Mouse (Mus musculus): Measurements from ENCODE around the gene Polr3gl. TPM values are rescaled to one million over a fixed set of nuclear protein-coding genes. Genes with fewer than 3 reads are reported as not detected.

Polr3gl gene
- total RNA-seq, 2 experiments from 2014 or later = 32.4 to 34.2 TPM

DNA sequence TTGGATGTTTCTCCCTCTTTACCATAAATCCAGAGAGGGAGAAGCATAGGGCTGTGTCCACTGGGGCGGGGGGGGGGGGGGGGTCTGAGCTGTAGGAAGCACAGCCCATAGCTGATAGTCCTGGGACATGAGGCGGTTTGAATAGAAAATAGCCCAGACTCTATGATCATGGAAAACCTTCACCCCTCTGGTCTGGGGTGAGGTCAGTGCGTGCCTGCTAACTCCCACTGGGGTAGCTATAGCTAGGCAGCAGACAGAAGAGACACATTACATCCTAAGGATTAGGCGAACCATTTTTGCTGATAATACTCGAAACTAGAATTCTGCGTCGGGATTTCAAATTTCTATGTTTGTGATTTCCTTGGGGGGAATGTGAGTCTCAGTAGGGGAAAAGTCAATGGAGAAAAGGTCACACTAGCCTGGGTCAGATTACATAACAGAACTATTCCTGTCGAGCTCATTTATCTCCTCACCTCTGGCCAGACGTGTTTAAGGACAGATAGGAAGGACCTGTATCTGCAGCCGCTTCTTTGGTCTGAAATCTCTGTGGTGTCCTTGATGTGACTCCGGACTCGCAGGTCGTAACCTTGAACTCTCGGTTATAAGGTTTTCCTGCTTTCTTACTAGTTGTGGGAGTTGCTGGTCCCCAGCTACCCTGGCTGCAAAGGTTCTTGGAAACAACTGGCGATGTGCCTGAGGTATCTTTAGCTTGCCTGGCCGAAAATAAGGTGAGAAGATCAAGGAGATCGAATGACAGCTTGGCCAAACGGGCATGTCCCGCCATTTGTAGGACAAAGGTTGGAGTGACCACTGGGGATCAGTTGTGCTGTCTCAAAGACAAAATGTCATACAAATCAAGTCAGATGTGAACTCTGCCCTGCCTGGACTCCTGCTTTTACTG lies 20.1 kb downstream of the Polr3gl start:
- no peak for DNase-seq (ENCODE audit: low spot score in 2 of 2)

DNA sequence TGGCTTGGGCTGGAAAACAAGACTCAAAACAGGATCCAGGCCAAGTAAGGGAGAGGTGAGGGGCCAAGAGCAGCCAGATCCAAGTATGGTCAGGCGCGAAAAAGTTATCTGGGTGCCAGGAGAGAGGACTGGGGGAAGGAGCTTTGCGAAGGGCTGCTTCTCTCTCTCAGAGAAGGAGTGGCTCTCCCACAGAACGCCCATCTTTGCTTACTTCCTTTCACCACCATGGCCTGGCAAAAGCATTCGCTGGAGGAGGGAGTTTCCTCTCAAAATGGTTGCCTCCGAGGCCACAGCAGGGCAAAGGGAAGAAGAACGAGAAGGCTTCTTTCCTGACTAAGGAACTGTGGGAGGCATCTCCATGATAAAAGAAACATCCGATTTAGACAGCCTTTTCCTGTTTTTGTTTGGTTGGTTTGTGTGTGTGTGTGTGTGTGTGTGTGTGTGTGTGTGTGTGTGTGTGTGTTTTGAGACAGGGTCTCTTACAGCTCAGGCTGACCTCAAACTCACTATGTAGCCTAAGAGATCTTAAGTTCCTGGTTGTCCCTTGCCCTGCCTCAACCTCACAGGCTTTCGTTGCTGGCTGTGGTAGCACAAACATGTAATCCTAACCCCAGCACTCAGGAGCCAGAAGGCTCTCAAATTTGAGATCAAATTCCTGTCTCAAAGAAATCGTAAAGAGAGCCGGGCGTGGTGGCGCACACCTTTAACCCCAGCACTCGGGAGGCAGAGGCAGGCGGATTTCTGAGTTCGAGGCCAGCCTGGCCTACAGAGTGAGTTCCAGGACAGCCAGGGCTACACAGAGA lies 21.9 kb downstream of the Polr3gl start:
- no peak for DNase-seq (ENCODE audit: low spot score in 2 of 2)

- no peak for DNase-seq (ENCODE audit: low spot score in 2 of 2)
Observed at GRCm38 (mm10) chr3:96571336-96571735, 22.6 kb downstream of the Polr3gl start.

- no peak for DNase-seq (ENCODE audit: low spot score in 2 of 2)
Observed at GRCm38 (mm10) chr3:96570643-96571042, 23.3 kb downstream of the Polr3gl start.

DNA sequence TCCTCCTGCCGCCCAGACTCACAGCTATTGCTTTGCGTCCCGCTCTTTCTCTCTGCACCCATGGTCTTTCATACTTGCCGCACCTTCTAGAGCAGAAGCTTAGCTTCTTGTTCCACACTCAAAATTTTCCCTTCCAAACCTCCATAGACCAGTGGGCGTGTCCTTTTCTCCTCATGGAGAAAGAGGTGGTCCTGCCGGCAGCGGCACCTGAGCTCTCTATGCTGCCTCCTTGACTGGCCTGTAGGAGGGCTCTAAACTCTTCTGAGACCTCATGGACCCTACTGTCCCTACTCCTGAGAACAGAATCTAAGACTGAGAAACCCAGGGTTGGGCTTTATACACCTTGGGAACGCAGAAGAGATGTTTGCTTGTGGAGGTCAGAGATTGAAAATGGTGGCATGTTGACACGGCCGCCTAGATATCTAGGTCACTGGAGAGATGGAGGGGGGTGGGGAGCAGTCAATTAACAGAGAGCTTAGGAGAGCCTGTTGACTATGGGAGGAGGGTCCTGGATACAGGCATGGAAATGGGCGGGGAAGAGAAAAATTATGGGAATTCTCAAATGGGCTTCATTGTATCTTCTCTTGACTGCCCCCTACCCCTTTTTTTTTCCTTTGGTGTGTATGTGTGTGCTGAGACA lies 23.9 kb downstream of the Polr3gl start:
- DNase-seq (ENCODE audit: low spot score in 2 of 2) = no peak

DNA sequence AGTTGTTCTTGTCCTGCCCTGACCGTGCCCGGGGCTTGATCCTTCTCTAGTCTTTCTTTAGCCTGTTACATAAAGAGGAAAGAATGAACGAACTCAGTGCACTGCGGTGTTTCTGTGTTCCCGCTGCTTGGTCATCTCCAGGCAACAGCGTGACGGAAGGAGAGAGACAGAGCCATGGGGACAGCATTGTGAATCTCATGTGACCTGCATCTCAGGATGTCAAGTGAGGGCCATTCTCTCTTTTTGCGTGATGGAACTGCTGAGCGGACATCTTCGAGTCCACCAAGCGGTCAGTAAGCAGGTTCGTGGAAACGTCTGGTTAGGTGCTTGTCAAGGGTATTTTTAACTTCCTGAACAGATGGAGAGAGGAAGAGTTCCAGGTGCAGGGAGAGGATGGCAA lies 24.5 kb downstream of the Polr3gl start:
- DNase-seq (ENCODE audit: low spot score in 2 of 2) = no peak

GRCm38 (mm10) chr3:96568605-96569004 lies 25.4 kb downstream of the Polr3gl start:
- DNase-seq (ENCODE audit: low spot score in 2 of 2) = no peak

DNA sequence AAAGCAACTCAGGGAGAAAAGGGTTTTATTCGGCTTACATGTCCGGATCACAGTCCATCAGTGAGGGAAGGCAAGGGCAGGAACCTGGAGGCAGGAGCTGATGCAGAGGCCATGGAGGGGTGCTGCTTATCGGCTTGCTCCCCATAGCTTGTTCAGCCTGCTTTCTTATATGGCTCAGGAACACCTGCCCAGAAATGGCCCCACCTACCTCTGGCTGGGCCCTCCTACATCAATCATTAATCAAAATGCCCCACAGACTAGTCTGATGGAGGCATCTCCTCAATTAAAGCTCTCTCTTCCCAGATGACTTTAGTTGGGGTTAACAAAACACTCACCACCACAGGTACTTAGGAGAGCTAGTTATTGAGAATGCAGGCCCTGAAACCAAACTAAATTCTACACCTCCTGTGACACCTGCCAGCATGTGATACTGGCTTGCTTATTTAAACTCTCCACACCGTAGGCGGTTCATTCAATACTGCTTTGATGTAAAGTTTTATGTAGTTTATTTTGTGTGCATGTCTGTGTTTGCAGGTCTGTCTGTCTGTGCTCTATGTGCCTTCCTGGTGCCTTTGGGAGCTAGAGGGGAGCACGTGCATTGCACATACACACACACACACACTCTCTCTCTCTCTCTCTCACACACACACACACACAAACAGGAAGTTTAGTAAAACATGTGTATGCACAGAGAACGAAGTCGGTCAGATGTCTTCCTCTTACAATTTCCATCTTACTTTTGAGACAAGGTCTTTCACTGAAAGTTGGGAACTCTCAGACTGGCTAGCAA lies 27.1 kb downstream of the Polr3gl start:
- no peak for DNase-seq (ENCODE audit: low spot score in 2 of 2)

DNA sequence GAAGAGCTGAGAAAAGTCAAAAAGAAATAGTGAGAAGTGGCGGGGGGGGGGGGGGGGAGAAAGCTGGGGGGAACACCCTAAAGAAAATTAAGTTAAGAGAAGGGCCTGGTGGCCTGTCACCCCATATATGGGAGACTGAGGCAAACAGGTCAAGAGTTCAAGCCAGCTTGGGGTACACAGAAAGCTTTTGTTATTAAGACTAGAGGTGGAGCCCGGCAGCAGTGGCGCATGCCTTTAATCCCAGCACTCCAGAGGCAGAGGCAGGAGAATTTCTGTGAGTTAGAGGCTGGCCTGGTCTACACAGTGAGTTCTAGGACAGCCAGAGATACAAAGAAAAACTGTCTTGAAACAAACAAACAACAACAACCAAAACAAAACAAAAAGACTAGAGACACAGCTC lies 28.9 kb downstream of the Polr3gl start:
- no peak for DNase-seq (ENCODE audit: low spot score in 2 of 2)

- no peak for DNase-seq (ENCODE audit: low spot score in 2 of 2)
Observed at GRCm38 (mm10) chr3:96564633-96565032, 29.3 kb downstream of the Polr3gl start.

- DNase-seq (ENCODE audit: low spot score in 2 of 2) = no peak
Observed at GRCm38 (mm10) chr3:96563911-96564632, 29.9 kb downstream of the Polr3gl start.

DNA sequence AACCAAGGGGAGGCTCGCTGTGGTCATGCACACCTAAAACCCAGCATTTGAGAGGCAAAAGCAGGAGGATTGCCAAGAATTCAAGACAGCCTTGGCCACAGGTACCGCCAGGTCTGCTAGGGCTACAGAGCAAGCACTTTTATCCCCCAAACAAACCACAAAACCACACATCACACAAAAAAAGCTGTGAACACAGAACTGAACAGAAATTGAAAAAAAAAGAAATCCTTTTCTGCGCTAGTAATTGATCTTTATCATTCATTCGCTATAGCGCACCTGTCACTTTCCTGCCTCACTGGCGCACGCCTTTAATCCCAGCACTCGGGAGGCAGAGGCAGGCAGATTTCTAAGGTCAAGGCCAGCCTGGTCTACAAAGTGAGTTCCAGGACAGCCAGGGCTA lies 30.7 kb downstream of the Polr3gl start:
- no peak for DNase-seq (ENCODE audit: low spot score in 2 of 2)

DNA sequence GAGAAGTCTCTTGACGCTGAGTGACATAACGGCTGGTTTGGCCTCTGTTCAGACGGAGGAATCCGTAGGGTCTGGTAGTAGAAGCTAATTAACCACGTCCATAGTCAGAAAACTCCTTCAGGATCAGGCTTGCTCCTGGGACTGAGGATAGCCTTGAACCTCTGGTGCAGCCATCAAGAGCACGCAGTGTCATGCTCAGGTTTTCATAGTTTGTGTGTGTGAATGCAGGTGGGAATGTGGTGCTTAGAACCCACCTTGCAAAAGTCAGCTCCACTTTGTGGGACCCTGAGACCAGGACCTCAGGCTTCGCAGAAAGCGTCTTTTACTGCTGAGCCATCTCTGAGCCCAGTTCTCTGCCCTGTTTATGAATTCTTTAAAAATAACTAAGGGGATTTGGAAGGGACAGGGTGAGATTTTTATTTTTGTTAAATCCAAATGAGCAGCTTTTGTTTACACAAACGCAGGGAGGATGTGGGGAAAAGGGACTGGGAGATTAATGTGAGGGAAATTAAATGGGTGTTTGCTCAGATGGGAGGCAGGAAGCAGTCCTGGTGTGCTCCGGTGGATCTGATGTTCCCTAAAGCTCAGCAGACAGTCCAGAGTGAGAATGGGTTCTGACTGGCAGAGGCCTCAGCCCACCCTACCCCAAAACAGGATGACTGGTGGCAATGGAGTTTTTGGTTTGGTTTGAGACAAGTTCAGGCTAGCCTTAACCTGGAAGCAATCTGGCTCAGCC lies 31.9 kb downstream of the Polr3gl start:
- DNase-seq (ENCODE audit: low spot score in 2 of 2) = no peak

GRCm38 (mm10) chr3:96560881-96561668 lies 32.9 kb downstream of the Polr3gl start:
- DNase-seq (ENCODE audit: low spot score in 2 of 2) = no peak

DNA sequence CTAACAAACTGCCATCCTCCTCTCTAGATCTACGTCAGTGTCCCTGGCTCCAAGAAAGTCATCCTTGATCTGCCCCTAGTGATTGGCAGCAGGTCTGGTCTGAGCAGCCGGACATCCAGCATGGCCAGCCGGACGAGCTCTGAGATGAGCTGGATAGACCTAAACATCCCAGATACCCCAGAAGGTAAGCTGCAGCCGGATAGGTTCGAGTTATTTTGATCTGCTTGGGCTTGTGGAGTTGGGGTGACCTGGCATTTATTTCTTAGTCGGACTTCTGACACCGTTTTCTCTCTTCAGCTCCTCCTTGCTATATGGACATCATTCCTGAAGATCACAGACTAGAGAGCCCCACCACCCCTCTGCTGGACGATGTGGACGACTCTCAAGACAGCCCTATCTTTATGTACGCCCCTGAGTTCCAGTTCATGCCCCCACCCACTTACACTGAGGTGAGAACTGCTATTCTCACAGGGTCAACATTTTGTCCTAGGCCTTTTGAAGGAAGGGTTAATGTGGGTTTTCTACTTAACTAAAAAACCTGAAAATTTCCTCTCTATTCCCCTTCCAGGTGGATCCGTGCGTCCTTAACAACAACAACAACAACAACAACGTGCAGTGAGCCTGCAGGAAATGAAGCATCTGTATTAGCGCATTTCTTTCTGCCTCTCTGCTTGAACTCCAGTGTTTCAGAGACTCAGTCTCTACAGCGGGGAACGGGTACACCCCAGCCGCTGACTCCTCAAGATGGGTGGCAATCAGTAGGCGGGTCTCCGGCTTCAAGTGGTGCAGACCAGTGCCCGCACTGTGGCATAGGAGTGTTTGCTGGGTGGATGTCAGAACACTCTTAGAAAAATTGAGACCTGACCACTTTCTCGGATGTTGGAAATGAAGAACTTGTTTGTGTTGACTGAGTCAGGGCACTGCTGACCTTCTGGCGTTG lies 33.8 kb downstream of the Polr3gl start:
- no peak for DNase-seq (ENCODE audit: low spot score in 2 of 2)

DNA sequence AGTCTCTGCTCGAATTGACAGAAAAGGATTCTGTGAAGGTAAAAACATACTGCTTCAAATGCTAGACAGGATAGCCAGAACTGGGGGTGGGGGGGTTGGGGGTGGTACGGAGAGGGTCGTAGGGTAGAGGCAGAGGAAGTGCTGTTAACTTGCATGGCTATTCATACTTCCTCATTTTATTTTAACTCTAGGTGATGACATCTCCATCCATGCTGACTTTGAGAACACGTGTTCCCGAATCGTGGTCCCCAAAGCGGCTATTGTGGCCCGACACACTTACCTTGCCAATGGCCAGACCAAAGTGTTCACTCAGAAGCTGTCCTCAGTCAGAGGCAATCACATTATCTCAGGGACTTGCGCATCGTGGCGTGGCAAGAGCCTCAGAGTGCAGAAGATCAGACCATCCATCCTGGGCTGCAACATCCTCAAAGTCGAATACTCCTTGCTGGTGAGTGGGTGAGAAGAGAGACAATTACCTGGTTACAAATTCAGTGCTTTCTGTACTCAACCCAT lies 34.5 kb downstream of the Polr3gl start:
- no peak for DNase-seq (ENCODE audit: low spot score in 2 of 2)

DNA sequence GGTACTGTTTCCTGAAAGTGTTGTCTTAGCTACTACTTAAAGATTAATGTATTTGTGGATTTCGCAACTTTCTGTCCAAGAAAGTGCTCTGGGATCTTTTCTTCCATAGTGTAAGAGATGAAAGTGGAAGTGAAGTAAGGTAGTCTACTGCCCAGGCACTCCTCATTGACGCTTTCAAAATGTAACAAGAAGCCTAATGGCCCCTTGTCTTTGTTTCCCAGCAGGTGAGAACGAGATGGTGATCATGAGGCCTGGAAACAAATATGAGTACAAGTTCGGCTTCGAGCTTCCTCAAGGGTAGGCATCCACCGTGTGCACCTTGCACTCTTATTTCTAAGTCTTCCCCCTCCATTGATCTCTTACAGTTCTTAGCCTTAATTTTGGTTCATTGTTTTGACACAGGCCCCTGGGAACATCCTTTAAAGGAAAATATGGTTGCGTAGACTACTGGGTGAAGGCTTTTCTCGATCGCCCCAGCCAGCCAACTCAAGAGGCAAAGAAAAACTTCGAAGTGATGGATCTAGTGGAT lies 35.2 kb downstream of the Polr3gl start:
- no peak for DNase-seq (ENCODE audit: low spot score in 2 of 2)

Data from gastrocnemius, postnatal 4 days (tissue).